Mouse (Mus musculus) myocyte (in vitro differentiated cells): Measurements from ENCODE around the gene Gm7879. TPM values are rescaled to one million over a fixed set of nuclear protein-coding genes. Genes with fewer than 3 reads are reported as not detected.
A peak's percentile ranks its signal among the peaks of the same experiment; 100 is the strongest.
"Not testable (repeated sequence)": the region's sequence is repeated elsewhere in the genome, so short reads cannot be mapped to it uniquely, and the experiment has no call there.

Source experiments
- H3K27me3 ChIP-seq: one replicate; pipeline ENCODE4 v1.6.1; 2011; ENCODE audit not compliant: control insufficient read depth, insufficient read depth, insufficient read length
- H3K36me3 ChIP-seq: one replicate; pipeline ENCODE4 v1.6.1; 2011; ENCODE audit not compliant: control insufficient read depth, insufficient read depth
- H3K4me2 ChIP-seq: one replicate; pipeline ENCODE4 v1.6.1; 2011; ENCODE audit warnings: low read depth, control low read depth
- H3K4me3 ChIP-seq: one replicate; pipeline ENCODE4 v1.5.1; 2011; ENCODE audit warnings: mild to moderate bottlenecking, control low read depth, moderate library complexity
- H3K79me2 ChIP-seq: one replicate; pipeline ENCODE4 v1.6.1; 2011; ENCODE audit not compliant: control insufficient read depth, insufficient read depth
- H3ac ChIP-seq: one replicate; pipeline ENCODE4 v1.6.1; 2011; ENCODE audit not compliant: control insufficient read depth, insufficient read length
- CEBPB ChIP-seq: IDR thresholded peaks from 2 replicates; pipeline ENCODE4 v1.6.1; 2011; ENCODE audit warnings: mild to moderate bottlenecking, moderate library complexity; ENCODE audit not compliant: poor library complexity, insufficient read depth, severe bottlenecking
- E2F4 ChIP-seq: IDR thresholded peaks from one replicate; pipeline ENCODE4 v1.6.1; 2011; ENCODE audit warnings: mild to moderate bottlenecking, control low read depth, moderate library complexity; ENCODE audit not compliant: insufficient read depth
- MAX ChIP-seq: IDR thresholded peaks from one replicate; pipeline ENCODE4 v1.6.1; 2011; ENCODE audit warnings: low read depth, mild to moderate bottlenecking, control low read depth
- MYOD1 ChIP-seq, 3 experiments: IDR thresholded peaks; one replicate each; pipeline ENCODE4 v1.6.1; 2011; ENCODE audit warnings: control low read depth in 2 of 3, low read depth in 2 of 3, mild to moderate bottlenecking in 2 of 3, moderate library complexity in 1 of 3; ENCODE audit not compliant: insufficient read length in 2 of 3, control insufficient read depth in 1 of 3
- MYOG ChIP-seq, 3 experiments: IDR thresholded peaks; one replicate each; pipeline ENCODE4 v1.6.1; 2011; ENCODE audit warnings: control low read depth in 2 of 3, low read depth in 2 of 3, mild to moderate bottlenecking in 2 of 3; ENCODE audit not compliant: insufficient read length in 2 of 3, control insufficient read depth in 1 of 3, insufficient read depth in 1 of 3
- POLR2A ChIP-seq: IDR thresholded peaks from one replicate; pipeline ENCODE4 v1.6.1; 2011; ENCODE audit warnings: low read depth, mild to moderate bottlenecking, control low read depth, moderate library complexity; ENCODE audit not compliant: insufficient read length
- POLR2AphosphoS2 ChIP-seq: IDR thresholded peaks from one replicate; pipeline ENCODE4 v1.6.1; 2011; ENCODE audit warnings: low read depth, control low read depth; ENCODE audit not compliant: insufficient read length
- REST ChIP-seq: IDR thresholded peaks from one replicate; pipeline ENCODE4 v1.6.1; 2011; ENCODE audit warnings: mild to moderate bottlenecking, control low read depth, moderate library complexity; ENCODE audit not compliant: insufficient read depth, insufficient read length
- SRF ChIP-seq: IDR thresholded peaks from one replicate; pipeline ENCODE4 v1.6.1; 2011; ENCODE audit warnings: low read depth; ENCODE audit not compliant: control insufficient read depth, insufficient read length
- TCF12 ChIP-seq: IDR thresholded peaks from one replicate; pipeline ENCODE4 v1.6.1; 2011; ENCODE audit warnings: mild to moderate bottlenecking, control low read depth; ENCODE audit not compliant: poor library complexity, insufficient read depth, severe bottlenecking
- TCF3 ChIP-seq: IDR thresholded peaks from one replicate; pipeline ENCODE4 v1.6.1; 2011; ENCODE audit warnings: low read depth, control low read depth; ENCODE audit not compliant: insufficient read length
- USF1 ChIP-seq: IDR thresholded peaks from one replicate; pipeline ENCODE4 v1.6.1; 2011; ENCODE audit warnings: low read depth, mild to moderate bottlenecking, control low read depth, moderate library complexity
- polyA plus RNA-seq: library from polyadenylated mRNA; unstranded; fragments of >200 nt; fragmentation: generic; extraction: Trizol; gene quantifications from one replicate; pipeline ENCODE4 v1.2.1, GENCODE M21; 2012; ENCODE audit warnings: missing spikeins

Gm7879 gene
- 12.2 TPM for polyA plus RNA-seq

GRCm38 (mm10) chr5:43912844-43913243 is at the start of gene Gm7879:
Gene Gm7879 (plus strand): TSS chr5:43913144.
- not testable (repeated sequence) for H3ac ChIP-seq, H3K79me2 ChIP-seq, H3K27me3 ChIP-seq, H3K4me3 ChIP-seq, H3K4me2 ChIP-seq, H3K36me3 ChIP-seq

GRCm38 (mm10) chr5:43863642-43864041 is 49.3 kb upstream of the Gm7879 start:
- Histone ChIP-seq H3ac (no peak overlapping the region), H3K27me3 (peaks cover 7% of the 10 kb centered on the region), H3K79me2 (no peaks in the 10 kb centered on the region), H3K4me2 (no peak overlapping the region), H3K4me3 (no peak overlapping the region), H3K36me3 (no peaks in the 10 kb centered on the region)
- TF ChIP-seq USF1 (no peak), POLR2AphosphoS2 (no peak), TCF3 (no peak), MAX (no peak), TCF12 (no peak), POLR2A (no peak), MYOG (IDR thresholded peaks at IDR 0.05; ENCODE audit: control insufficient read depth in 1 of 3, insufficient read depth in 1 of 3, insufficient read length in 2 of 3, low read depth in 2 of 3) (no peak), E2F4 (no peak), CEBPB (no peak), SRF (no peak), REST (no peak)

DNA sequence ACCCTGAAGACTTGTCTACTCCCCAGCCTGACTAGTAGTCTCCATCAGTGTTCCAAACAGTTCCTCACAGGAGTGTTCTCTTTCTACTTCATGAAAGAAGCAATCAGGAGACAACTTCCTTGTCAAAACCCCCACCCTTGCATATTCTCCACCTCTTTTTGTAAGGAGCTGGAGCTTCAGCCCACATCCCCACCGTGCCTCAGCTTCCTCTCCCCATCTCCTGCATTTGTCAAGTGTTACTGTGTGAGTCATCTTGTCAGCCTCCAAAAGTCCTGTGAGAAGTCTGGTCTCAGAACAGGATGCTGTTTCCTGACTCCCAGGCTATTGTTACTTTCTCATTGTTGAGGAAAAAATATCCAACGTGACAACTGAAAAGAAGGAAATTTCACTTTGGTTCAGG is 47.6 kb upstream of the Gm7879 start:
- Histone ChIP-seq H3K4me2 (no peak overlapping the region), H3K79me2 (no peaks in the 10 kb centered on the region), H3K36me3 (no peaks in the 10 kb centered on the region), H3ac (no peak overlapping the region), H3K27me3 (no peaks in the 10 kb centered on the region), H3K4me3 (no peak overlapping the region)
- TF ChIP-seq MYOG (IDR thresholded peaks at IDR 0.05; ENCODE audit: control insufficient read depth in 1 of 3, insufficient read depth in 1 of 3, insufficient read length in 2 of 3, low read depth in 2 of 3) (no peak), REST (no peak), TCF3 (no peak), TCF12 (no peak), POLR2AphosphoS2 (no peak)

GRCm38 (mm10) chr5:43868253-43868652 is 44.7 kb upstream of the Gm7879 start, which contains the start of gene Cd38:
Gene Cd38 (plus strand): TSS chr5:43868553.
- Histone ChIP-seq H3K79me2 (no peaks in the 10 kb centered on the region), H3K36me3 (no peaks in the 10 kb centered on the region), H3K4me3 (no peak within 1 kb of the TSS), H3K4me2 (peak within 1 kb of the TSS; percentile 72), H3K27me3 (no peaks in the 10 kb centered on the region), H3ac (no peak within 1 kb of the TSS)
- TF ChIP-seq MYOD1 (IDR thresholded peaks at IDR 0.05; ENCODE audit: control insufficient read depth in 1 of 3, insufficient read length in 2 of 3, low read depth in 2 of 3) (no peak), REST (no peak), POLR2AphosphoS2 (no peak), SRF (no peak), E2F4 (no peak), TCF3 (no peak), TCF12 (no peak), POLR2A (no peak), CEBPB (no peak), USF1 (no peak), MAX (no peak), MYOG (IDR thresholded peaks at IDR 0.05; ENCODE audit: control insufficient read depth in 1 of 3, insufficient read depth in 1 of 3, insufficient read length in 2 of 3, low read depth in 2 of 3) (no peak)

DNA sequence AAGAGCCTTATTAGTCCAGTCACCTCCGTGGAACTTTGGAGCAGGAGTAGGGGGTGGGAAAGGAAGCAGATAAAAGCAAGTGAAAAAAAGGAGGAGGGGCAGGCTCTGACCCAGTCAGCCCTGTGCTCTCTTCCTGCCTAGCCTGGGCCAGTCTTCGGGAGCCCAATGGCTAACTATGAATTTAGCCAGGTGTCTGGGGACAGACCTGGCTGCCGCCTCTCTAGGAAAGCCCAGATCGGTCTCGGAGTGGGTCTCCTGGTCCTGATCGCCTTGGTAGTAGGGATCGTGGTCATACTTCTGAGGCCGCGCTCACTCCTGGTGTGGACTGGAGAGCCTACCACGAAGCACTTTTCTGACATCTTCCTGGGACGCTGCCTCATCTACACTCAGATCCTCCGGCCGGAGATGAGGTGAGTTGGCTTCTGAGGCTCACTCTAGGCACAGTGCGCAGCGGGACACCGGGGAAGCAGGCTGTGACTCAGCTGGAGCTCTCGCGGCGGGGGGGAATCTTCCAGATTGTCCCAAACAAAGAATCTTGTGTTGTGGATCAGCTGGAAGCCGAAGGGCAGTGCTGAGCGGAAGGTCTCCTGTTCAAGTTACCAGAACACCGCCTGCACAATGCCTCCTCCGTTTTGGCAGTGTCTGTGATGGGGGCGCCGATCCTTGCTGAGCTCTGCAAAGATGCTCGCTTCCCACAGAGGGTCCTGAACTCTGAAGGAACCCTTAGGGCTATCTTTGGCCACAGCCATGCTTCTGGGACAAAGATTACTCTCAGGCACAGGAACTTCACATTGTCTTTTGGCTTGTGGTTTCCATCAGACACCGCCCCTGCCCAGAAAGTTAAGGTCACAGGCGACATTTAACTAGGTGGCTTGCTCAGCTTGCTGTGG is 44.0 kb upstream of the Gm7879 start:
- Histone ChIP-seq H3K27me3 (no peaks in the 10 kb centered on the region), H3K36me3 (no peaks in the 10 kb centered on the region), H3K4me3 (no peak overlapping the region), H3K4me2 (peak overlapping the region; percentile 72), H3K79me2 (no peaks in the 10 kb centered on the region), H3ac (no peak overlapping the region)
- TF ChIP-seq MYOD1 (IDR thresholded peaks at IDR 0.05; ENCODE audit: control insufficient read depth in 1 of 3, insufficient read length in 2 of 3, low read depth in 2 of 3), result no peak
- TF ChIP-seq REST, result no peak
- no peak for TF ChIP-seq TCF12
- TF ChIP-seq TCF3, result no peak
- TF ChIP-seq MYOG (IDR thresholded peaks at IDR 0.05; ENCODE audit: control insufficient read depth in 1 of 3, insufficient read depth in 1 of 3, insufficient read length in 2 of 3, low read depth in 2 of 3), result no peak
